Mouse (Mus musculus) C2C12 (cell line): ENCODE data around the gene Atp11a. TPM values are rescaled to one million over a fixed set of nuclear protein-coding genes. Genes with fewer than 3 reads are reported as not detected.
A peak's percentile ranks its signal among the peaks of the same experiment; 100 is the strongest.

Experiments
- H3K27me3 ChIP-seq: one replicate; pipeline ENCODE4 v1.6.1; 2011; ENCODE audit not compliant: control insufficient read depth, insufficient read depth, insufficient read length
- H3K36me3 ChIP-seq: one replicate; pipeline ENCODE4 v1.6.1; 2011; ENCODE audit not compliant: control insufficient read depth, insufficient read depth
- H3K4me3 ChIP-seq: one replicate; pipeline ENCODE4 v1.5.1; 2011; ENCODE audit warnings: mild to moderate bottlenecking, control low read depth; ENCODE audit not compliant: poor library complexity, insufficient read depth, severe bottlenecking
- H3K79me2 ChIP-seq: one replicate; pipeline ENCODE4 v1.6.1; 2011; ENCODE audit not compliant: control insufficient read depth, insufficient read depth
- H3K79me3 ChIP-seq: one replicate; pipeline ENCODE4 v1.6.1; 2011; ENCODE audit warnings: low read depth, control low read depth
- H3ac ChIP-seq: one replicate; pipeline ENCODE3; 2011; ENCODE audit warnings: low read depth; ENCODE audit not compliant: control insufficient read depth, insufficient read length
- CEBPB ChIP-seq: IDR thresholded peaks from one replicate; pipeline ENCODE4 v1.6.1; 2011; ENCODE audit warnings: low read depth, mild to moderate bottlenecking, control low read depth, moderate library complexity
- CTCF ChIP-seq: IDR thresholded peaks from one replicate; pipeline ENCODE4 v1.5.1; 2011; ENCODE audit not compliant: control insufficient read depth, insufficient read depth, insufficient read length
- FOSL1 ChIP-seq: IDR thresholded peaks from one replicate; pipeline ENCODE4 v1.8.0; 2011; ENCODE audit warnings: mild to moderate bottlenecking, low read length; ENCODE audit not compliant: poor library complexity, insufficient read depth, severe bottlenecking
- MAX ChIP-seq: IDR thresholded peaks from one replicate; pipeline ENCODE4 v1.6.1; 2011; ENCODE audit warnings: mild to moderate bottlenecking, control low read depth
- MYOD1 ChIP-seq: IDR thresholded peaks from one replicate; pipeline ENCODE4 v1.6.1; 2011; ENCODE audit warnings: low read depth; ENCODE audit not compliant: control insufficient read depth, insufficient read length
- MYOG ChIP-seq: IDR thresholded peaks from one replicate; pipeline ENCODE4 v1.6.1; 2011; ENCODE audit not compliant: control insufficient read depth, insufficient read length; ENCODE audit errors: extremely low read depth
- USF1 ChIP-seq: IDR thresholded peaks from one replicate; pipeline ENCODE4 v1.6.1; 2011; ENCODE audit warnings: low read depth, mild to moderate bottlenecking, control low read depth, moderate library complexity
- polyA plus RNA-seq: library from polyadenylated mRNA; unstranded; fragments of >200 nt; fragmentation: generic; extraction: Trizol; gene quantifications from one replicate; pipeline ENCODE4 v1.2.1, GENCODE M21; 2012; ENCODE audit warnings: missing spikeins

Gene Atp11a
- polyA plus RNA-seq, 1 experiment = 16.6 TPM

DNA sequence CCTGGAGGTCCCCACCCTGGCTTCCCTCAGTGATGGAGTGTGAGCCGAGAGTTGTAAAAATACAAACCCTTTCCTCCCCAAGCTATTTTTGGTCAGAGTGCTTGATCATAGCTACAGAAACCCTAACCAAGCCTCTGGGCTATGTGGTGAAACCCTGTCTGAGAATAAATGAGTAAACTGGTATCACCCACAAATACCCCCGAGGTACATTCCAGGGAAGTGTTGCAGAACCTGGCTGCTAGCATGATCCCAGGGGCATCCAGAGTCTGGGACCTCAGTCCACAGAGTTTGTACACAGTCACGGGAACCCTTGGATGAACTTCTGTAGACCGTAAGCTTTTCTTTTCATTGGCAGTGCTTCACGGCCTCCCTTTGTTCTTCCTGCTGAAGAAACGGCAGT, 3.8 kb upstream of the Atp11a start:
- Histone ChIP-seq H3K79me3 (no peaks in the 10 kb centered on the region), H3K79me2 (no peaks in the 10 kb centered on the region), H3K4me3 (no peak overlapping the region), H3K36me3 (no peaks in the 10 kb centered on the region), H3K27me3 (peaks cover 25% of the 10 kb centered on the region), H3ac (no peak overlapping the region)
- TF ChIP-seq MYOG = no peak
- no peak for TF ChIP-seq MAX
- TF ChIP-seq CEBPB = no peak
- no peak for TF ChIP-seq MYOD1
- TF ChIP-seq CTCF = no peak
- TF ChIP-seq USF1 = no peak
- TF ChIP-seq FOSL1 = no peak

GRCm38 (mm10) chr8:12754115-12754514, 2.7 kb upstream of the Atp11a start:
- Histone ChIP-seq H3K79me3 (no peaks in the 10 kb centered on the region), H3ac (no peak overlapping the region), H3K4me3 (no peak overlapping the region), H3K36me3 (no peaks in the 10 kb centered on the region), H3K27me3 (peaks cover 14% of the 10 kb centered on the region), H3K79me2 (no peaks in the 10 kb centered on the region)
- no peak for TF ChIP-seq MYOG
- TF ChIP-seq MAX = no peak
- no peak for TF ChIP-seq CTCF
- no peak for TF ChIP-seq MYOD1
- TF ChIP-seq CEBPB = no peak
- no peak for TF ChIP-seq USF1
- TF ChIP-seq FOSL1 = no peak

DNA sequence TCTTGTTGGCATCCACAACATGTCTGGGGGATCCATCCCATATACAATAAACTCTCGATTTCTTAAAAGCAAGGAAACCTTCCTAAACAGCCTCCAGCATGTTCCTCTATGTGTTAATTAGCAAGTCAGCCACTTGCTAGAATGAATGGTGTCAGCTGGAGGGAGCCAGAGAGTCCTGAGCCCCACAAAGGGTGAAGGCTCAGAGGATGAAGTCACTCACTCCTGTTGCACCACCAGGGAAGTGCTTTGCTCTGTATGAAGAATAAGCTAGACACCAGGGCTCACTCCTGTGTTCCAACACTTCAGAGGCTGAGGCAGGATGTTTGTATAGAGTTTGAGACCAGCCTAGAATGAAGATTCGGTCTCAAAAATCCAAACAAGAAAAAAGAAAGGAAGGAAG, 1.5 kb upstream of the Atp11a start:
- no peaks in the 10 kb centered on the region for H3K36me3 ChIP-seq
- peaks cover 1% of the 10 kb centered on the region for H3K79me3 ChIP-seq
- H3K79me2 ChIP-seq = peaks cover 5% of the 10 kb centered on the region
- TF ChIP-seq CEBPB (no peak), MYOD1 (no peak), CTCF (no peak), MAX (no peak), FOSL1 (no peak), USF1 (no peak), MYOG (no peak)
- H3K27me3 ChIP-seq = peaks cover 8% of the 10 kb centered on the region
- no peak overlapping the region for H3K4me3 ChIP-seq
- H3ac ChIP-seq = no peak overlapping the region

- Histone ChIP-seq H3K79me3 (peaks cover 1% of the 10 kb centered on the region), H3K4me3 (no peak overlapping the region), H3K79me2 (peaks cover 5% of the 10 kb centered on the region), H3K36me3 (no peaks in the 10 kb centered on the region), H3ac (no peak overlapping the region), H3K27me3 (peaks cover 4% of the 10 kb centered on the region)
- TF ChIP-seq CTCF = no peak
- no peak for TF ChIP-seq USF1
- TF ChIP-seq FOSL1 = no peak
Observed at GRCm38 (mm10) chr8:12755826-12756225, 988 bp upstream of the Atp11a start.

DNA sequence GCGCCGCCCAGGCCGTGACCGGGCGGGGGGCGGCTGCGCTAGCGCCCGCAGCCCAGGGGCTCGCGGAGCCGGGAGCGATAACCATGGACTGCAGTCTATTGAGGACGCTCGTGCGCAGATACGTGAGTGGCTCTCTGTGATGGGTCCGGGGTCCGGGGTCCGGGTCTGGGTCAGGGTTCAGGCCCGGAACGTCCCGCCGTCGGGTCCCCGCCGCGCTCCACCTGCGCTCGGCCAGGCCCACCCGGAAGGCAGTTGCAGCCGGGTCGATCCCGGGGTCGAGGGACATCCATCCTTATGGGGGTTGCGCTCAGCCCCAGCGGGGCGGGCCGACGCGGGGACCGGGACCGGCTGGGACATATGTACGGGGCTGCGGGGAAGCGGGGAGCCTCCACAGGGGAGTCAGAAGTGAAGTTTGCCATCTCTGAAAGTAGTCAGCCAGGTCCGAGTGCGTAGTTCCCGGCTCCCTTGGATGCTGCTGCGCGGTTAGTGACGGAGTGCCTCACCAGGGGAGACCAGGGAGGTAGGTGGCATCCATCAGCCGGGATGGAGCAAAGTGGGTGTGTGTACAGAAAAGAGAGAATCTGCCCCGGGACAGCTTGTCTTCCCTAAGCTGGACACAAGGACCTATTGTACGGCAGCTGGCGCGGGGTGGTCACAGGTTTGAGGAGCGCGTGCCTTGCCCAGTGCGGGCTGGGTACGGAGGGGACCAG, 572 bp downstream of the Atp11a start:
- Histone ChIP-seq H3K79me3 (peaks cover 1% of the 10 kb centered on the region), H3K79me2 (peaks cover 5% of the 10 kb centered on the region), H3K27me3 (peaks cover 4% of the 10 kb centered on the region), H3ac (peak overlapping the region; percentile 98), H3K36me3 (no peaks in the 10 kb centered on the region), H3K4me3 (peak overlapping the region; percentile 51)
- TF ChIP-seq FOSL1 (no peak), MYOG (no peak), MAX (no peak), CTCF (no peak), USF1 (no peak), MYOD1 (no peak), CEBPB (no peak)
